Mouse (Mus musculus): ENCODE data around the gene Dazl. TPM values are rescaled to one million over a fixed set of nuclear protein-coding genes. Genes with fewer than 3 reads are reported as not detected.

The Dazl gene
- polyA plus RNA-seq (2012; rRNA removed), result 3.2 and 4.3 TPM in 2 replicates

GRCm38 (mm10) chr17:50293241-50293731, at the start of gene Dazl:
Gene Dazl, minus strand, starts transcription at chr17:50293636.

Other genes starting within 250 kb of the Dazl start
- 37.6 and 63.5 TPM in 2 replicates for gene Rftn1, start 103.0 kb downstream of the Dazl start, polyA plus RNA-seq (2012; rRNA removed)
- 5.3 and 5.9 TPM in 2 replicates for gene Plcl2, start 215.8 kb upstream of the Dazl start, polyA plus RNA-seq (2012; rRNA removed)

Measured in ovary, adult 2 months (tissue).